Mouse (Mus musculus) brain, adult 10 weeks (tissue): ENCODE data around the gene Olfr998. TPM values are rescaled to one million over a fixed set of nuclear protein-coding genes. Genes with fewer than 3 reads are reported as not detected.

Experiments used
- polyA plus RNA-seq: library from polyadenylated mRNA; stranded (reverse); fragments of 350-450 nt; fragmentation: Illumina TruSeq; extraction: RNeasy Lipid Tissue Mini Kit (QIAGEN cat#74804); gene quantifications from one replicate; pipeline ENCODE4 v1.2.3, GENCODE M21; 2015; ENCODE audit warnings: low read depth, low replicate concordance

Gene Olfr998
- polyA plus RNA-seq: not detected

GRCm38 (mm10) chr2:85588648-85589047 is at the start of gene Olfr998:
Gene Olfr998 (plus strand): TSS chr2:85588948.

GRCm38 (mm10) chr2:85578915-85579314 is 9.8 kb upstream of the Olfr998 start, which contains the start of gene Olfr996:
Gene Olfr996 (plus strand): TSS chr2:85579215.

GRCm38 (mm10) chr2:85611803-85612202 is 23.1 kb downstream of the Olfr998 start, which contains the start of gene Olfr1000:
Gene Olfr1000 (minus strand): TSS chr2:85611903.

Other genes starting within 250 kb of the Olfr998 start
- gene Olfr987, start 249.6 kb upstream of the Olfr998 start, polyA plus RNA-seq: not detected
- not detected for gene Olfr988, start 225.7 kb upstream of the Olfr998 start, polyA plus RNA-seq
- not detected for gene Olfr992, start 179.5 kb upstream of the Olfr998 start, polyA plus RNA-seq
- not detected for gene Olfr993, start 174.1 kb upstream of the Olfr998 start, polyA plus RNA-seq
- gene Olfr994, start 152.5 kb upstream of the Olfr998 start, polyA plus RNA-seq: not detected
- gene Olfr995, start 145.3 kb upstream of the Olfr998 start, polyA plus RNA-seq: not detected
- 0.19 TPM for gene 4833423E24Rik, start 69.9 kb upstream of the Olfr998 start, polyA plus RNA-seq
- not detected for gene Olfr996, start 9.7 kb upstream of the Olfr998 start, polyA plus RNA-seq
- not detected for gene Olfr1000, start 23.0 kb downstream of the Olfr998 start, polyA plus RNA-seq
- not detected for gene Olfr1002, start 61.8 kb downstream of the Olfr998 start, polyA plus RNA-seq
- gene Olfr154, start 75.5 kb downstream of the Olfr998 start, polyA plus RNA-seq: not detected
- not detected for gene Olfr1006, start 89.8 kb downstream of the Olfr998 start, polyA plus RNA-seq
- gene Olfr1008, start 100.5 kb downstream of the Olfr998 start, polyA plus RNA-seq: not detected
- gene Olfr1009, start 126.5 kb downstream of the Olfr998 start, polyA plus RNA-seq: not detected
- gene Olfr1012, start 173.8 kb downstream of the Olfr998 start, polyA plus RNA-seq: not detected
- not detected for gene Olfr1013, start 178.2 kb downstream of the Olfr998 start, polyA plus RNA-seq
- gene Olfr1014, start 183.8 kb downstream of the Olfr998 start, polyA plus RNA-seq: not detected
- not detected for gene Olfr1015, start 193.1 kb downstream of the Olfr998 start, polyA plus RNA-seq
- gene Olfr1016, start 213.6 kb downstream of the Olfr998 start, polyA plus RNA-seq: not detected
- not detected for gene Olfr1018, start 229.5 kb downstream of the Olfr998 start, polyA plus RNA-seq